Mouse (Mus musculus) kidney, postnatal 0 days (tissue): Measurements from ENCODE around the gene Zfp385b. TPM values are rescaled to one million over a fixed set of nuclear protein-coding genes. Genes with fewer than 3 reads are reported as not detected.

Experiments
- ATAC-seq: fragments of 200-750 bp; cut with Nextera tagmentation; replicated peaks from 2 replicates; pipeline ENCODE4 v1.8.0; 2017; ENCODE audit warnings: low read depth, moderate number of reproducible peaks, moderate TSS enrichment, moderate library complexity; ENCODE audit not compliant: low FRiP score
- DNase-seq: peaks from one replicate; pipeline ENCODE4 v3.0.0-alpha.2; 2016; ENCODE audit warnings: low spot score
- H3K27ac ChIP-seq: fragments of 300-500 bp; sonication (generic); 2 replicates; pipeline ENCODE4 v1.5.1; 2014; ENCODE audit warnings: mild to moderate bottlenecking
- H3K27me3 ChIP-seq: fragments of 300-500 bp; sonication (generic); 2 replicates; pipeline ENCODE4 v1.6.1; 2014; ENCODE audit warnings: low read length, mixed read lengths; ENCODE audit not compliant: insufficient read depth
- H3K36me3 ChIP-seq: fragments of 300-500 bp; sonication (generic); 2 replicates; pipeline ENCODE4 v1.6.1; 2014; ENCODE audit warnings: low read length, mixed read lengths; ENCODE audit not compliant: insufficient read depth
- H3K4me1 ChIP-seq: fragments of 300-500 bp; sonication (generic); replicated peaks from 2 replicates; pipeline ENCODE4 v1.6.1; 2014; ENCODE audit warnings: antibody characterized with exemption, low read length, mixed read lengths; ENCODE audit not compliant: insufficient read depth
- H3K4me2 ChIP-seq: fragments of 300-500 bp; sonication (generic); 2 replicates; pipeline ENCODE4 v1.6.1; 2014; ENCODE audit warnings: mild to moderate bottlenecking, low read length, moderate library complexity, mixed read lengths
- H3K4me3 ChIP-seq: fragments of 300-500 bp; sonication (generic); replicated peaks from 2 replicates; pipeline ENCODE4 v1.5.1; 2014; ENCODE audit warnings: low read depth, low read length
- H3K9ac ChIP-seq: fragments of 300-500 bp; sonication (generic); 2 replicates; pipeline ENCODE4 v1.6.1; 2014; ENCODE audit warnings: low read depth, low read length
- H3K9me3 ChIP-seq: fragments of 300-500 bp; sonication (generic); replicated peaks from 2 replicates; pipeline ENCODE4 v1.6.1; 2016; ENCODE audit warnings: low read length, inconsistent platforms, mixed read lengths
- CTCF ChIP-seq: IDR thresholded peaks from 2 replicates; pipeline ENCODE4 v1.5.1; 2016; ENCODE audit warnings: antibody characterized with exemption, low read depth, mild to moderate bottlenecking, moderate library complexity
- WGBS: fragments of 180-500 bp; shearing (Covaris S2); extraction: QIAGEN DNeasy Blood & Tissue Kit; methylation state at CpG from one replicate; pipeline ENCODE4 v1.1.7; 2014; 5-methylcytosine and 5-hydroxymethylcytosine counted together
- polyA plus RNA-seq: library from polyadenylated mRNA; unstranded; fragments of >200 nt; fragmentation: Nextera tagmentation; extraction: Ambion mirVana; gene quantifications from 2 replicates; pipeline ENCODE4 v1.2.1, GENCODE M21; 2015

The Zfp385b gene
- polyA plus RNA-seq, 1 experiment from 2014 or later: 9.9 TPM

DNA sequence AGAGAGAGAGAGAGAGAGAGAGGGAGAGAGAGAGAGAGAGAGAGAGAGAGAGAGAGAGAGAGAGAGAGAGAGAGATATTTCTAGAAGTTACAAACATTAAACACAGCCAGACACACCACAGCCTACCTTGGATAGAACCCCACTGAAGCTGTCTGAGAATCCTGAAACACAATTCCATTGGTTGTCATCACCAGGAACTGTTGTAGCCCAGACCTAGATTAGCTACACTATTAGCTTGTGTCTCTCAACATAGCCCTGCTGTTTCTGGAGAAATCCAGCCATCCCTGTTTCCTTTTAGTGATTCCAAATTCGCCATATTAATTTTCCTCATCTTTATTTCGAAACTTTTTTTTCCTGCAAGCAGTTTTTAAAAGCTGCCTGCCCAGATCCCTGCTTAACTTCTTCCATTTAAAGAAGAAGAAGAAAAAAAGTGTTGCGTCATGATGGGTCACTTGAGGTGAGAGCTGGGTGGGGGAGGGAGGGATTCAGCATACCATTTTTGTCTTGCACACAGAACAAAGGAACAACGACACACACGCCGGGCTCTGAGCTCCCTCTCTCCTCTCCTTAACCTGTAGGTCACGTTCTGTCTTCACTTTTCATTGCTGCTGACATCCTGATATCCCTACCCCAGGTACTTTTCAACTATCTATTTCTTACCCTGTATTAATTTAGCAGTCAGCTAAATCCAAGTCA lies 6.8 kb upstream of the Zfp385b start:
- DNase-seq (no peak), ATAC-seq (no peak)
- H3K4me1 ChIP-seq: no peaks in the 10 kb centered on the region
- no peaks in the 10 kb centered on the region for H3K27me3 ChIP-seq
- 35% methylated on average over 7 of the region's 7 CpGs for WGBS
- H3K36me3 ChIP-seq: no peaks in the 10 kb centered on the region
- no peak overlapping the region for H3K4me2 ChIP-seq
- H3K4me3 ChIP-seq: no peak overlapping the region
- H3K9ac ChIP-seq: no peak overlapping the region
- H3K27ac ChIP-seq: no peak overlapping the region
- TF ChIP-seq CTCF: no peak
- H3K9me3 ChIP-seq: no peaks in the 10 kb centered on the region

DNA sequence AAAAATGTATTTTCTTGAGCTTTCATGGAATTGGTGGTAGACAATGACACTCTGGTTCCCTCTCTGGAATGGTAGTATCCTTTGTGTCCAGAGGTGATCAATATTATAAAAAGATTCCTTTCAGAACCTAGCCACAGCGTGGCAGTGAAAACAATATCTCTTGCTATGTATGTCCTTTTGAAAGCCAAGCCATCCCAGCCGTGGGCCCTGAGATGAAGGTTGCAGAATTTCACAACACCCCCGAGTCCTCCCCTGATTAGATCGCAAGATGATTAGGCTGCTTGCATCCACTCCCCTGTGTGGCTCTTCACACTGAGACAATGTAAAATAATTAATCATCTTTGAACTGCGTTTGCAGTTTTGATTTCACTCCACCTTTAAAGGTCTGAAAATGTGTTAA lies 3.6 kb upstream of the Zfp385b start:
- no peak for ATAC-seq
- WGBS: 78% methylated on average over 5 of the region's 5 CpGs
- Histone ChIP-seq H3K9me3 (no peaks in the 10 kb centered on the region), H3K4me3 (no peak overlapping the region), H3K27ac (no peak overlapping the region), H3K9ac (no peak overlapping the region), H3K27me3 (no peaks in the 10 kb centered on the region), H3K4me2 (no peak overlapping the region), H3K4me1 (no peaks in the 10 kb centered on the region), H3K36me3 (no peaks in the 10 kb centered on the region)
- TF ChIP-seq CTCF: no peak
- DNase-seq: no peak

DNA sequence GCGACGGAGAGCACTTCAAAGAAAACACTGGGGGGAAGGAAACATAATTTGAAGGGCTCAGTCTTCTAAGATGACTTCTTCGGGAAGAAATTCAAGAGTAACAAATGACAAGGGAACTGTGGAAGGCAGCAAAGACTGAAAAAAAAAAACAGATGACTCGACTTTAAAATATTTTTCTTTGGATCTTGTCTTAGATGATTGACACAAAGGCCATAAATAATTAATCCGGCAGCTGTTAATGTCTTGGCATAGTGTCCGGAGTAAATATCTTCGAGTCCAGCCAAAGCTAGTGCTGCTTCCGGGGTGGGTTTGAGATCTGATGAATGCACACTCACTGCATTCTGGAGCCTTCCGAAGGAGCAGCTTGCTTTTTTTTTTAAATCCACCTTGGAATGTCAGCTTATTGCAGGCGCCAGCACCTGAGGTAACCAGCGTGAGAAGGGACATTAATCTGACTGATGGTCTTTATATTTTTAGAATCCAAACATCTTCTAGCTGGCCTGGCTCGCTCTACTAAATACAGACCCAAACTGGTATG lies 2.0 kb downstream of the Zfp385b start:
- DNase-seq: peak; percentile 19

DNA sequence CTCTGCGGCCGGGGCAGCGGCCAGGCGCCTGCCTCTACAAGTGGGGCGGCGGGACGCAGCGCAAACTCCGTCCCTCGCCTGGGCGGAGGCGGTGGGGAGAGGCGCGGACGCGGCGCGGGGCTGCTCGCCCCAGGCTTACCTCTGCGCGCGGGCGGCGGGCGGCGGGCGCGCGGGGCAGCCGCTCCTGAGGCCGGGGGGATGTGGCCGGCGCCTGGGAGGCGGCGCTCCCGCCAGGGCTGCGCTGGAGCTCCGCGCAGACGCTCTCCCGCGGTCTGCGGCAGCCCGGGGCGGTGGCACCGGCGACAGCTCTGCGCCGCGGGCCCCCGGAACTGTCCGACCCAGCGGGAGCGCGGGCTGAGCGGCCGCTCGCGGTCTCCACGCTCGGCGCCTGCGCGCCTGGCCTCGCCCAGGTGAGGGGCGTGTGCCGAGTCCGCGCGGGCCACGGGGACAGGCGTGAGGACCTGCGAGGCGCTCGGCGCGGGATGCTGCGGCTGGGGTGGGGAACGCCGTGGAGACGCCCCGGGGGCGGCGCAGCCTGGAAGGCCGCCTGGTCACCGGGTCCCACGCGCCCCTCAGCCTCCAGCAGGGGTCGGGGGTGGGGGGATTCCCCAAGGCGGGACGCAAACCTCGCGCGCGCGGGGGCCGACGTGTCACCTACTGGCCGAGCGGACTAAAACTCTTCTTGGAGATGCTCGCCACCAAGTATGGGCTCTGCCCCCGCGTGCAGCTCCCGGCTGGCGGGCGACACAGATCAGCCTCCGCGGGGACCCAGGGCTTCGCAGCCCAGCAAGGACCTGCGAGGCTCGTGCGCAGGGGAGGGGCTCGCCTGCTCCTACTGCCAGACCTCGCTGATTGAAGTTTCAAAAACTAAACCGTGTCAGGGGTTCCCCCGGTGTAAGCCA lies 2.8 kb downstream of the Zfp385b start:
- ATAC-seq (peak; percentile 84), DNase-seq (peak; percentile 42)
- Histone ChIP-seq H3K27ac (peak overlapping the region; percentile 37; the same call in 1 of the 2 replicates), H3K36me3 (no peaks in the 10 kb centered on the region), H3K9me3 (no peaks in the 10 kb centered on the region), H3K4me3 (peak overlapping the region; percentile 55), H3K4me1 (peaks cover 9% of the 10 kb centered on the region; the same call in 1 of the 2 replicates), H3K4me2 (peak overlapping the region; percentile 99), H3K27me3 (peaks cover 13% of the 10 kb centered on the region), H3K9ac (peak overlapping the region; percentile 43)
- WGBS: under 1% methylated on average over 104 of the region's 116 CpGs
- no peak for TF ChIP-seq CTCF

More for the DNA sequence above, 2.0 kb downstream of the Zfp385b start:
- Histone ChIP-seq H3K36me3 (no peaks in the 10 kb centered on the region), H3K4me1 (peaks cover 9% of the 10 kb centered on the region; the same call in 1 of the 2 replicates), H3K4me3 (peak overlapping the region; percentile 55), H3K27me3 (peaks cover 13% of the 10 kb centered on the region), H3K4me2 (peak overlapping the region; percentile 99), H3K9ac (peak overlapping the region; percentile 43), H3K27ac (no peak overlapping the region), H3K9me3 (no peaks in the 10 kb centered on the region)
- TF ChIP-seq CTCF: no peak
- 9% methylated on average over 12 of the region's 12 CpGs for WGBS
- no peak for ATAC-seq

GRCm38 (mm10) chr2:77815775-77816412 lies 3.5 kb downstream of the Zfp385b start:
- peak overlapping the region; percentile 99 for H3K4me2 ChIP-seq
- ATAC-seq: peak; percentile 65; the same call in 1 of the 2 replicates
- peak overlapping the region; percentile 55 for H3K4me3 ChIP-seq
- no peak for TF ChIP-seq CTCF
- H3K36me3 ChIP-seq: no peaks in the 10 kb centered on the region
- DNase-seq: peak; percentile 21
- H3K9me3 ChIP-seq: no peaks in the 10 kb centered on the region
- peak overlapping the region; percentile 43 for H3K9ac ChIP-seq
- WGBS: 4% methylated on average over 20 of the region's 20 CpGs
- H3K27me3 ChIP-seq: peaks cover 13% of the 10 kb centered on the region
- H3K27ac ChIP-seq: 0 out of 2 replicates have a peak overlapping the region, but pooled peaks have one; percentile 37
- peaks cover 9% of the 10 kb centered on the region; the same call in 1 of the 2 replicates for H3K4me1 ChIP-seq
